Mouse (Mus musculus) MN1 (cell line): ENCODE measurements around the gene Catsper1.
A peak's percentile ranks its signal among the peaks of the same experiment; 100 is the strongest.

Experiments
- DNase-seq: peaks from one replicate; pipeline ENCODE4 v3.0.0-alpha.2; 2016; ENCODE audit warnings: low spot score

Gene Catsper1

GRCm38 (mm10) chr19:5353609-5354008 is 18.1 kb downstream of the Catsper1 start:
- DNase-seq = no peak

DNA sequence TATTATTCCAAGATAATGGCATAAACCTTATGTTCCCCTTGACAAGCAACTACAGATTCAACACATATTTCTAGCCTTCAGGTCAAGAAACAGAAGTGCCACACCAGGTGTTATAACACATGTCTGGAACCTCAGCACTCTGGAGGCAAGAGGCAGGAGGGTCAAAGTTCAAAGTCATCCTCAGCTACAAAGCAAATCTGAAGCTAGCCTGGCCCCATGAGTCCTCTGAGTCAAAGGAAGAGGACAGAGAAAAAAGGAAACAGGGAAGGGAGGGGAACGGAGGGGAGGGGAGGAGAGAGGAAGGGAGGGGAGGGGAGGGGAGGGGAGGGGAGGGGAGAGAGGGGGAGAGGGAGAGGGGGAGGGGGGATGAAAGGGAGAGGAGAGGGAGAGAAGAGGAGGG is 20.5 kb downstream of the Catsper1 start:
- no peak for DNase-seq

GRCm38 (mm10) chr19:5362186-5362585 is 26.6 kb downstream of the Catsper1 start:
- no peak for DNase-seq

DNA sequence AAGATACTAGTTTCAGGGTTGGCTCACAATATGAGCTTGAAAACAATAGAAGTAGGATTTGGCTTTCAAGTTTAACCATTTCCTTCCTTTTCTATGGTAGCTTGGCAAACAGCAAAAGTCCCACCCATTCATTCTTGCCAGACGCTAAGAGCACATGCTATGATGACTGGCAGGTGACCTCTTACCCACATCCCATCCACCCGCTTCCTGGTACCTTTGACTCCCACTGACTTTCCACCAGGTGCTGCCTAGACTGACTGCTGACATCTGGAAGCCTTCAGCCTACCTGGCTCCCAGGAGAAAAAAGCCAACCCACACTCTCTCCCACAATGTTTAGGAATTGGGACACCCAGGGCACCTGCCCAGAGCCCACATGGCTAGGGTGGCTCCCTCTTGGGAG is 28.6 kb downstream of the Catsper1 start:
- DNase-seq = no peak

GRCm38 (mm10) chr19:5365751-5366150 is 30.2 kb downstream of the Catsper1 start:
- DNase-seq = no peak

GRCm38 (mm10) chr19:5366175-5367052 is 30.9 kb downstream of the Catsper1 start, which contains the start of gene Eif1ad:
Gene Eif1ad (plus strand): TSS chr19:5366741.
- DNase-seq = peak; percentile 93

- no peak for DNase-seq
These were observed 31.5 kb downstream of the Catsper1 start, which contains the start of gene Banf1 for GRCm38 (mm10) chr19:5367053-5367359. Gene Banf1 (minus strand): TSS chr19:5367168.

DNA sequence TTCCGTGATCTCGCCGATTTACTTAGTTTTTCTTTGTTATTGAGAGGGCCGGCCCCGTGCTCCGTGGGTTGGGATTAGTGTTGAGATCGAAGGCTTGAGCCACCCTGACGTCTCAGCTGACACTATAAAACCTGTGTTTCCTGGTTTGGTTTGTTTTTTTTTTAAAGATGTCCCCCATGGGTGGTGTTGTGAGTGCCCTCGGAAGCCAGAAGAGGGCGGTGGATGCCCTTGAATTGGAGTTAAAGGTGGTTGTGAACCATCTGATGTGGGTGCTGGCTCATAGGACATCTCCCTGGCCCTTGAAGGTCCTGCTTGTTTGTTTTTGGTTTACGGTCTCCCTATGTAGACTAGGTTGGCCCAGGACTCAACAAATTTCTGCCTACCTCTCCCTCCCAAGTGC is 31.9 kb downstream of the Catsper1 start:
- DNase-seq = peak; percentile 63

DNA sequence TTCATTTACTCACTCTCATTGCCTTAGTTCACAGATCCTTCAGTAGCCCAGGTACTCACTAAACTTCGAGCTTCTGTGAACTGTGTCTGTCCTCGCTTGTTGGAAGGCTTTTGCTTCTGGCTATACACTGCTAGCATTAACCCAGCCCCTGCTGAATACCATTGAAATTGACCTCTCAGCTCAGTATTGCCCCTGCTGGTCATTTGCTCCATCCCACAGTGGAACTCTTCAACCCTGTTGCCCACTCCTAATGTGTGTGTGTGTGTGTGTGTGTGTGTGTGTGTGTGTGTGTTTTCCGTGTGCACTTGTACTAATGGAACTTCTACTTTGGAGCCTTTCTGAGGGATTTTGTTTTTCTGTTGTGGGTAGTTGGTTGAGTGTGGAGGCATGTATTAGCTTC is 35.4 kb downstream of the Catsper1 start:
- peak; percentile 23 for DNase-seq

DNA sequence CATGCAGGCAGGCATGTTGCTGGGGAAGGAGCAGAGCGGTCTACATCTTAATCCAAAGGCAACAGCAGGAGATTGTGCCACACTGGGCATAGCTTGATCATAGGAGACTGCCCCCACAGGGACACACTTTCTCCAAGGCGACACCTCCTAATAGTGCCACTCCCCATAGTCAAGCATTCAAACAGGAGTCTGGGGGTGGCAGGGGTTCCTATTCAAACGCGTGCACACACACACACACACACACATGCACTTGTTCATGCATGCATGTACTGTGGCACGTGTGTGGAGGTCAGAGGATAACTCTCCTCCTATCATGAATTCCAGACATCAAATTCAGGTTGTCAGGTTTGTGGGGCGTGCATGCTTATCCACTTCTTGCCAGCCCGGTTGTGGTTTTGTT is 37.2 kb downstream of the Catsper1 start:
- no peak for DNase-seq

- no peak for DNase-seq
These were observed 38.6 kb downstream of the Catsper1 start for GRCm38 (mm10) chr19:5374177-5374576.

DNA sequence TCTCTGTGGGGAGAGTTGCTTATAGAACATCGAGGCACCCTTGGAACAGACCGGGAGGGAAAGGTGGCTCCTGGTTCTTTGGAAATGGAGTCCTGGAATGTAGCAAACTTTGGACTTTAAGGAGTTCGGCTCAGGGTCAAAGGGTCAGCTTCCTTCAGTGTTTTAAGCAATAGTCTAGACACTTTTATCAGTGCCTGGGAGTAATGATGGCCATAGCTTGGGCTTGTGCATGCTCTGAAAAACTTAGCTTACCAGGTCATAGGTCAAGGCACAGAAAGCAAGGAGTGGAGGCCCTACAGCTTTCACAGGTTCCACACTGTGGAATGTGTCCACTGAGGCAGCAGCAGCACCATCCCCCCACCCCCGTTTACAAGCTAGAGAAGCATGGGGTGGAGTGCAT is 39.2 kb downstream of the Catsper1 start:
- no peak for DNase-seq

- no peak for DNase-seq
These were observed 41.9 kb downstream of the Catsper1 start for GRCm38 (mm10) chr19:5377446-5377845.

DNA sequence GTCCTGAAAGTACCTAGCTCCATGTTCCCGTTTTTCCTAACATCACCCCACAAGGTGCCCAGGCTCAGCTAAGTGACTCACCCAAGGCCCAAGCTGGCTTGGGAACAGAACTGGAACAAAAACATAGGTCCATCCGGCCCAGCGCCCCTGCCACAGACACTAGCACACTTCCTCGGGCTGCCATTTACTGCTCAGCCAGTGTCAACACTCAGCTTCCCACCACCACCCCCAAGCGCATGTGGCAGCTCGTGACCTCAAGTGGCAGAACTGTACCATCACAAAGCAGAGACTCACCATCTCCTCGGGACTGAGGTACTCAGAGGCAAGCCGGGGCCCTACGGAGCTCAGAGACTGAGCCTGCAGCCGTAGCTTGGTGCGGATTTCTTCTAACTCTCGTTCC is 47.8 kb downstream of the Catsper1 start:
- no peak for DNase-seq

GRCm38 (mm10) chr19:5384715-5385114 is 49.2 kb downstream of the Catsper1 start:
- no peak for DNase-seq

DNA sequence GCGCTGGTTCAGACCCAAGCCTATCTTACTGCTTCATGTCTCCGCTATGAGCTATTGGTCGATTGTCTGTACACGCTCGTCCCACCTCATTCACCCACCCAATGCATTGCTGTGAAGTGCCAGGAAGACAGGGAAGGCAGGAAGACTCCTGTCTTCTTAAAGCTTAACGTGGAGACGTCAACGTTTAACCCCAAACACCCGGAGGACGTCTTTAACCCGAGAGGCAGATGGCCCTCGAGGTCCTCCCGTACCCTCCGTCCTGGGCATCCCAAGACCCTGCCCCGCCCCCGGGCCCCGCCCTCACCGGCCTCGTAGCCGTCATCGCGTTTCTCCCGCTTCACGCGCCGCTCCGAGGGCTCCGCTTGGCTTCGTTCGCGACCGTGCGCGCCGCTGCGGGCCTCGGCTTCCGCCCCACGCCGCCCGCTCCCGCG is 52.5 kb downstream of the Catsper1 start:
- DNase-seq = peak; percentile 54

DNA sequence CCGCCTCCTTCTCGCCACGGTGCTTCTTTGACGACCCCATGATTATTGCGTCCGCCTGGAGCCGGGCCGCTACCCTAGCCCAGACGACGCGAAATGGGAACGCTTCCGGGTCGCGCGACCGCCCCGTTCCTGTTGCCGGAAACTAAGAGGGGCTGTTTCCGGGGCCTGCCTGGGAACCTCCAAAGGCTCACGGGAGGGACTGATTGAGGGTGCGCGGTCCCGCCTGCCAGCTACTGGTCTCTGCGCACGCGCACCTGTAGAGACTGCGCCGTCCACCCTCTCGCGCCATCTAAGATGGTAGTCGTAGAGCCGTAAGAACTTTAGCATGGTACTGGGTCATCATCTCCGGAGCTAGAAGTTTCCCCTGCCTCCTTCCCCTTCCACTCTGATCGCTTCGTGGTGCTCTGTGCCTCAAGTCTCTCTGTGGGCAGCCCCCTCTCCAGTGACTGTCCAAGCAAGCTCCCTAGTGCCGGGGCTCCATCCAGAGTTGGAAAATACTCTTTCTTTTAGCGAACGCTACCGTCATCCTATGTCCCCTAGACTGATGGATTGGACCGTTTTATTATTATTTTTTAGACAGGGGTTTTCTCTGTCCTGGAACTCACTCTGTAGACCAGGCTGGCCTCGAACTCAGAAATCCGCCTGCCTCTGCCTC is 53.2 kb downstream of the Catsper1 start, which contains the start of gene Sart1:
Gene Sart1 (minus strand): TSS at position 116 of the 655 bp plus-strand sequence.
- DNase-seq = peak; percentile 92

DNA sequence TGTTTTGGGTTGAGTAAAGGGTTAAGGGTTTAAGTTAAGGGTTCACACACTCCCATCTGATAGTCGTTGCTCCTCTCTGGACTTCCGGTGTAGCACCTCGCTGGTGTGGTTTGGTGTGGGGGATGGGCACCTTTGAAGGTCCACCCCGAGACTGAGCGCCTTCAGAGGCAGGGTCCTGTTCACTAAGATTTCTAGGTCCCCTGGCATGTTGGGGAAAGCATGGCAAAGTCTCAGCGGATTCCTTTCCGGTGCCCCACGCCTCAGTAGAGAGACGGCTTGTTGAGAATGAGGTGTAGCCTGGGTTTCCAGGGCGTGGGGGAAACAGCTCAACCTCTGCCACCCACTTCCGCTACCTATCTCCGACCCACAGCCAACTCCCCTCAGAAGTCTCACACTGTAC is 54.1 kb downstream of the Catsper1 start:
- DNase-seq = no peak

DNA sequence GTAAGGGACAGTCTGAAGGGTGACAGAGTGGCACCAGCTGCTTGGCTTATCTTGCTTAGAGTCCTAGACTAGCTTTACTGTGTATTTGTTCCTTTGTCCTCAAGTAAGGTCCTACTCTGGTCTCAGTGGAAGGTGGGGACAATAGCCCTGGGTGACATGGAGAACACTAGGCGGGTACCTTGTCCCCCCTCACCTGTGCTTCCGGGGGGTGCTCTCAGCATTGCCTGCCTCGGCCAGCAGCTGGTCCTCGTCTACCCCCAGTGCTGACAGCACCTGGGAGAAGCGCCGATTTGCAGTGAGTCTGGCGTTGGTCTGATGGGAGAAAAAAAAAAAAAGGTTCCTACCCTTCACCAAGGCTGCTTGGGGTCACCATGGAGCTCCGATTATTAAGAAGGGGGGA is 54.9 kb downstream of the Catsper1 start:
- DNase-seq = no peak

DNA sequence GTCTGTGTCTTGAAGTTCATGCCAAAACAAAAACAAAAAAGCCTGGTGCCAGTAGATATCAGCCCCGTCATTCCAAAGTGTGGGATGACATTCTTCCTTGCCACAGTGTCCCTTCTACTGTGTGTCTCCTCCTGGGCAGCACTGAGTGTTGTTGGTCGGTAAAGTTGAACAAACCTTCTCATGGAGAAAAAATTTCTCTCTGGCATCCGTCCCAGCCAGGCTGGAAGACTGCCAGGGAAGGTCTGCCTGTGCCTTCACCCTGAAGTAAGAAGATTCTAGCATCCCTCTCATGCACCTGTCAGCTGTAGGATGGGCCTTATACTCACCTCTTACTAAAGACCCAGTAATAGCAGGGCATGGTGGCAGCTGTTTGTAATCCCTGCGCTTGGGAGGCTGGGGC is 57.4 kb downstream of the Catsper1 start:
- peak; percentile 45 for DNase-seq
